Mouse (Mus musculus) MEL (cell line): Measurements from ENCODE around the gene 9430015G10Rik. TPM values are rescaled to one million over a fixed set of nuclear protein-coding genes. Genes with fewer than 3 reads are reported as not detected.

Experiments
- DNase-seq: peaks from one replicate; pipeline ENCODE4 v3.0.0; 2011; ENCODE audit warnings: low read depth, low spot score
- H3K27ac ChIP-seq: 2 replicates; pipeline ENCODE4 v1.5.1; 2012; ENCODE audit warnings: low read depth, mild to moderate bottlenecking, control low read depth, low read length, moderate library complexity; ENCODE audit not compliant: control insufficient read depth
- H3K27me3 ChIP-seq, 2 experiments: fragments of 150-350 bp in 1 of 2; sonication (generic) in 1 of 2; 2 replicates each; pipeline ENCODE4 v1.6.1; 2012; ENCODE audit warnings: low read length in 2 of 2, mild to moderate bottlenecking in 2 of 2, improper control_type of control experiment in 1 of 2, moderate library complexity in 1 of 2; ENCODE audit not compliant: insufficient read depth in 2 of 2, control insufficient read depth in 1 of 2
- H3K36me3 ChIP-seq, 2 experiments: 2 replicates each; pipeline ENCODE4 v1.6.1; 2012 to 2014; ENCODE audit warnings: low read length in 2 of 2, improper control_type of control experiment in 1 of 2, inconsistent platforms in 1 of 2, mild to moderate bottlenecking in 1 of 2; ENCODE audit not compliant: insufficient read depth in 2 of 2, control insufficient read depth in 1 of 2
- H3K4me1 ChIP-seq, 2 experiments: fragments of 150-350 bp in 1 of 2; sonication (generic) in 1 of 2; 2 replicates each; pipeline ENCODE4 v1.6.1; 2012; ENCODE audit warnings: low read length in 2 of 2, improper control_type of control experiment in 1 of 2, mild to moderate bottlenecking in 1 of 2; ENCODE audit not compliant: insufficient read depth in 2 of 2, control insufficient read depth in 1 of 2
- H3K4me3 ChIP-seq, 2 experiments: fragments of 150-350 bp in 1 of 2; sonication (generic) in 1 of 2; 2 replicates each; pipeline ENCODE4 v1.5.1; 2012; ENCODE audit warnings: low read depth in 2 of 2, low read length in 2 of 2, mild to moderate bottlenecking in 2 of 2, moderate library complexity in 2 of 2, control low read depth in 1 of 2, improper control_type of control experiment in 1 of 2; ENCODE audit not compliant: control insufficient read depth in 1 of 2, insufficient read depth in 1 of 2
- H3K79me2 ChIP-seq: 2 replicates; pipeline ENCODE4 v1.6.1; 2012; ENCODE audit warnings: mild to moderate bottlenecking, low read length, moderate library complexity; ENCODE audit not compliant: control insufficient read depth, poor library complexity, insufficient read depth
- H3K9ac ChIP-seq: 2 replicates; pipeline ENCODE4 v1.6.1; 2012; ENCODE audit warnings: low read depth, mild to moderate bottlenecking, control low read depth, low read length, moderate library complexity; ENCODE audit not compliant: control insufficient read depth, poor library complexity, severe bottlenecking
- H3K9me3 ChIP-seq: fragments of 150-350 bp; sonication (generic); replicated peaks from 2 replicates; pipeline ENCODE4 v1.6.1; 2012; ENCODE audit warnings: mild to moderate bottlenecking, low read length, improper control_type of control experiment, moderate library complexity; ENCODE audit not compliant: insufficient read depth
- BHLHE40 ChIP-seq: IDR thresholded peaks from 2 replicates; pipeline ENCODE4 v1.6.1; 2012; ENCODE audit warnings: low read depth, mild to moderate bottlenecking, inconsistent platforms, low read length, improper control_type of control experiment, borderline replicate concordance
- CHD2 ChIP-seq: IDR thresholded peaks from 2 replicates; pipeline ENCODE4 v1.6.1; 2011; ENCODE audit warnings: low read length, improper control_type of control experiment
- E2F4 ChIP-seq: IDR thresholded peaks from 2 replicates; pipeline ENCODE4 v1.6.1; 2011; ENCODE audit warnings: low read depth, low read length, improper control_type of control experiment, borderline replicate concordance
- ELF1 ChIP-seq: IDR thresholded peaks from 2 replicates; pipeline ENCODE4 v1.6.1; 2014; ENCODE audit warnings: low read depth, mild to moderate bottlenecking, inconsistent platforms, low read length, improper control_type of control experiment, moderate library complexity
- EP300 ChIP-seq, 2 experiments: IDR thresholded peaks; 2 replicates each; pipeline ENCODE4 v1.6.1; 2011; ENCODE audit warnings: improper control_type of control experiment in 2 of 2, low read length in 2 of 2, low read depth in 1 of 2, mild to moderate bottlenecking in 1 of 2
- GABPA ChIP-seq: IDR thresholded peaks from 2 replicates; pipeline ENCODE4 v1.6.1; 2012; ENCODE audit warnings: low read depth, mild to moderate bottlenecking, inconsistent platforms, low read length, improper control_type of control experiment, moderate library complexity
- HCFC1 ChIP-seq: IDR thresholded peaks from 2 replicates; pipeline ENCODE4 v1.6.1; 2012; ENCODE audit warnings: low read depth, mild to moderate bottlenecking, inconsistent platforms, low read length, improper control_type of control experiment, moderate library complexity
- MAX ChIP-seq: IDR thresholded peaks from 2 replicates; pipeline ENCODE4 v1.6.1; 2011; ENCODE audit warnings: low read length, improper control_type of control experiment
- MAZ ChIP-seq: IDR thresholded peaks from 2 replicates; pipeline ENCODE4 v1.6.1; 2012; ENCODE audit warnings: low read depth, mild to moderate bottlenecking, inconsistent platforms, low read length, improper control_type of control experiment
- MXI1 ChIP-seq: IDR thresholded peaks from 2 replicates; pipeline ENCODE4 v1.6.1; 2011; ENCODE audit warnings: mild to moderate bottlenecking, low read depth, low read length, improper control_type of control experiment
- NELFE ChIP-seq: IDR thresholded peaks from 2 replicates; pipeline ENCODE4 v1.6.1; 2011; ENCODE audit warnings: low read depth, low read length, improper control_type of control experiment
- NRF1 ChIP-seq: IDR thresholded peaks from 2 replicates; pipeline ENCODE4 v1.6.1; 2014; ENCODE audit warnings: low read depth, mild to moderate bottlenecking, inconsistent platforms, low read length, improper control_type of control experiment, moderate library complexity; ENCODE audit not compliant: poor library complexity, insufficient read depth, severe bottlenecking
- POLR2A ChIP-seq, 2 experiments: IDR thresholded peaks; 2 replicates each; pipeline ENCODE4 v1.6.1; 2011 to 2012; ENCODE audit warnings: low read length in 2 of 2, mild to moderate bottlenecking in 2 of 2, control low read depth in 1 of 2, improper control_type of control experiment in 1 of 2, low read depth in 1 of 2, moderate library complexity in 1 of 2; ENCODE audit not compliant: control insufficient read depth in 1 of 2, insufficient read depth in 1 of 2, poor library complexity in 1 of 2
- POLR2AphosphoS2 ChIP-seq: IDR thresholded peaks from 2 replicates; pipeline ENCODE4 v1.6.1; 2011; ENCODE audit warnings: low read length, improper control_type of control experiment
- RCOR1 ChIP-seq: IDR thresholded peaks from 2 replicates; pipeline ENCODE4 v1.6.1; 2012; ENCODE audit warnings: low read depth, mild to moderate bottlenecking, inconsistent platforms, low read length, improper control_type of control experiment
- SIN3A ChIP-seq: IDR thresholded peaks from 2 replicates; pipeline ENCODE4 v1.6.1; 2012; ENCODE audit warnings: low read length, improper control_type of control experiment, inconsistent platforms
- ZC3H11A ChIP-seq: IDR thresholded peaks from 2 replicates; pipeline ENCODE4 v1.6.1; 2012; ENCODE audit warnings: low read depth, mild to moderate bottlenecking, inconsistent platforms, low read length, improper control_type of control experiment
- polyA plus RNA-seq, 2 experiments: library from polyadenylated mRNA; stranded (reverse) in 1 of 2; unstranded in 1 of 2; fragments of >175 nt in 1 of 2; fragments of >200 nt in 1 of 2; gene quantifications; 2 replicates each; pipeline versions ENCODE4 v1.2.1 to v1.2.4; 2012; ENCODE audit warnings: low replicate concordance in 2 of 2, low read depth in 1 of 2; ENCODE audit not compliant: insufficient read length in 2 of 2, insufficient read depth in 1 of 2, missing spikeins in 1 of 2
- total RNA-seq: library from RNA; depleted of rRNA; stranded (reverse); fragments of 300-350 nt; gene quantifications from 2 replicates; pipeline ENCODE4 v1.2.3, GENCODE M21; 2012

The 9430015G10Rik gene
- total and polyA plus RNA-seq, 3 experiments: 28.7 to 52.9 TPM; not detected in 1

DNA sequence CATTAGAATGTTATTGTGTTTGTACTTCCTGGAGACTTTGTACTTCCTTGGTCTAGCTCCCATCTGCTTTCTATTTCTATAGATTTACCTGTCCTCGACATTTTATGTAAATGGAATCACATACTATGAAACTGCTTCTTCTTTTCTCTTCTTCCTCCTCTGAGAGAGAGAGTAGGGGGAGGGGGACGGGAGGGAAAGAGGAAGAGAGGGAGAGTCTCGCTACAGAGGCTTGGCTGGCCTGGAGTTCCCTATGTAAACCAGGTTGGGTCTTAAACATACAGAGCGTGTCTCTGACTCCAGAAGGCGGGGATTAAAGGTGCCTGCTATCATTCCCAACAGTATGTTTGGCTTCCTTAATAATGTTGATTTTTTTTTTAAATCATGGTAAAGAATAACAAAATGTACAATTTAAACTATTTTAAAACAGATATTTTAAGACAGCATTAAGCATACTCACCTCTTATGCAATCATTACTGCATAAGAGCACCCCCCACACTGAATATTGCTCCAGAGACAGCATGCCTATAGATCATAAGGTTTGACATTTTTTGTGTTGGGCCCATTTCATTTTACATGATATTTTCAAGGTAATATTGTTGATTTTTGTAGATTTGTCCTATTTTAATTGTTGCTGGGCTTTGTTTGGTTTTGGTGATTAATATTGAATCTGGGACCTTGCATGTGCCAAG is 22.2 kb upstream of the 9430015G10Rik start:
- no peaks in the 10 kb centered on the region for H3K9me3 ChIP-seq
- no peak overlapping the region for H3K9ac ChIP-seq
- H3K27ac ChIP-seq: no peak overlapping the region; the same call in 1 of the 2 replicates
- H3K4me3 ChIP-seq: no peak overlapping the region
- 0 out of 4 replicates have a peak, but pooled peaks cover 0 to 1% of the 10 kb centered on the region in 2 experiments for H3K27me3 ChIP-seq
- peak; percentile 57; the same call in 1 of the 2 replicates for TF ChIP-seq BHLHE40
- TF ChIP-seq RCOR1: peak; percentile 41; the same call in 1 of the 2 replicates
- no peak for TF ChIP-seq POLR2A (IDR thresholded peaks at IDR 0.05; ENCODE audit: control insufficient read depth in 1 of 2, insufficient read depth in 1 of 2, low read depth in 1 of 2, low read length in 2 of 2, poor library complexity in 1 of 2)
- TF ChIP-seq ZC3H11A: peak; percentile 14; the same call in 1 of the 2 replicates
- no peak for TF ChIP-seq POLR2AphosphoS2
- TF ChIP-seq MXI1: no peak
- TF ChIP-seq HCFC1: peak; percentile 54; the same call in 1 of the 2 replicates
- peak; percentile 49; the same call in 1 of the 2 replicates for TF ChIP-seq CHD2
- TF ChIP-seq ELF1: peak; percentile 43
- TF ChIP-seq EP300 (IDR thresholded peaks at IDR 0.05; ENCODE audit: low read depth in 1 of 2, low read length in 2 of 2): peak; percentile 22 to 66; a peak in 2 of 4 replicates
- no peak for TF ChIP-seq GABPA
- TF ChIP-seq MAZ: 0 out of 2 replicates have a peak, but pooled peaks have one; percentile 56
- peak; percentile 43 for TF ChIP-seq SIN3A
- H3K79me2 ChIP-seq: no peaks in the 10 kb centered on the region
- H3K4me1 ChIP-seq: peaks cover 17 to 26% of the 10 kb centered on the region in 2 experiments
- H3K36me3 ChIP-seq: peaks cover 0 to 25% of the 10 kb centered on the region in 2 experiments; a peak in 2 of 4 replicates
- DNase-seq: peak; percentile 86

DNA sequence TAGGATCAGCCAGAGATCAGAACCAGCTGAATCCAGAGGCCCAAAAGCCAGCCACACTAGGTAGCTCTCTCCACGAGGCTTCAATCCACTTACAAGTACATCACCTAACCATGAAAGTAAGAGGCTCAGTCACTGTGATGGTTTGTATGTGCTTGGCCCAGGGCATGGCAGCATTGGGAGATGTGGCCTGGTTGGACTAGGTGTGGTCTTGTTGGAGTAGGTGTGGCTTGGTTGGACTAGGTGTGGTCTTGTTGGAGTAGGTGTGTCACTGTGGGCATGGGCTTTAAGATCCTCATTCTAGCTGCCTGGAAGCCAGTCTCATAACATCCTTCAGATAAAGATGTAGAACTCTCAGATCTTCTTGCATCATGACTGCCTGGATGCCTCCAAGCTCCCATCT is 18.5 kb upstream of the 9430015G10Rik start:
- TF ChIP-seq NRF1 (no peak), NELFE (no peak), MAX (no peak), MAZ (no peak), POLR2A (IDR thresholded peaks at IDR 0.05; ENCODE audit: control insufficient read depth in 1 of 2, insufficient read depth in 1 of 2, low read depth in 1 of 2, low read length in 2 of 2, poor library complexity in 1 of 2) (no peak), RCOR1 (no peak), HCFC1 (no peak), E2F4 (no peak)
- no peak overlapping the region for H3K27ac ChIP-seq
- DNase-seq: no peak

More for the DNA sequence above, 18.5 kb upstream of the 9430015G10Rik start:
- Histone ChIP-seq H3K9me3 (no peaks in the 10 kb centered on the region), H3K79me2 (no peaks in the 10 kb centered on the region), H3K4me3 (no peak overlapping the region), H3K36me3 (peaks cover 0 to 6% of the 10 kb centered on the region in 2 experiments; a peak in 2 of 4 replicates), H3K27me3 (0 out of 4 replicates have a peak, but pooled peaks cover 0 to 1% of the 10 kb centered on the region in 2 experiments), H3K9ac (no peak overlapping the region), H3K4me1 (peaks cover 0 to 3% of the 10 kb centered on the region in 2 experiments; a peak in 2 of 4 replicates)
